Mouse (Mus musculus) intestine, embryonic 15.5 days (tissue): ENCODE measurements around the gene Sfn. TPM values are rescaled to one million over a fixed set of nuclear protein-coding genes. Genes with fewer than 3 reads are reported as not detected.

Experiments used
- ATAC-seq: fragments of 200-750 bp; cut with Nextera tagmentation; 2 replicates; pipeline ENCODE4 v1.8.0; 2017; ENCODE audit warnings: moderate TSS enrichment, moderate library complexity
- H3K27ac ChIP-seq: fragments of 300-500 bp; sonication (generic); 2 replicates; pipeline ENCODE4 v1.5.1; 2015; ENCODE audit warnings: mild to moderate bottlenecking, inconsistent platforms
- H3K27me3 ChIP-seq: fragments of 300-500 bp; sonication (generic); replicated peaks from 2 replicates; pipeline ENCODE4 v1.6.1; 2015; ENCODE audit warnings: inconsistent platforms
- H3K36me3 ChIP-seq: fragments of 300-500 bp; sonication (generic); 2 replicates; pipeline ENCODE4 v1.6.1; 2015; ENCODE audit warnings: inconsistent platforms
- H3K4me1 ChIP-seq: fragments of 300-500 bp; sonication (generic); replicated peaks from 2 replicates; pipeline ENCODE4 v1.6.1; 2015; ENCODE audit warnings: inconsistent platforms
- H3K4me2 ChIP-seq: fragments of 300-500 bp; sonication (generic); replicated peaks from 2 replicates; pipeline ENCODE4 v1.6.1; 2015; ENCODE audit warnings: mild to moderate bottlenecking, inconsistent platforms
- H3K4me3 ChIP-seq: fragments of 300-500 bp; sonication (generic); replicated peaks from 2 replicates; pipeline ENCODE4 v1.5.1; 2015; ENCODE audit warnings: inconsistent platforms
- H3K9ac ChIP-seq: fragments of 300-500 bp; sonication (generic); 2 replicates; pipeline ENCODE4 v1.6.1; 2015; ENCODE audit warnings: inconsistent platforms
- H3K9me3 ChIP-seq: fragments of 300-500 bp; sonication (generic); 2 replicates; pipeline ENCODE4 v1.6.1; 2016; ENCODE audit warnings: inconsistent platforms
- WGBS: fragments of 180-500 bp; shearing (Covaris S2); methylation state at CpG from one replicate; pipeline ENCODE4 v1.1.7; 2015; 5-methylcytosine and 5-hydroxymethylcytosine counted together
- polyA plus RNA-seq: library from polyadenylated mRNA; unstranded; fragments of >200 nt; fragmentation: Nextera tagmentation; extraction: Ambion mirVana; gene quantifications from 2 replicates; pipeline ENCODE4 v1.2.1, GENCODE M21; 2015

Sfn gene
- polyA plus RNA-seq, 1 experiment from 2014 or later = 47.4 TPM

DNA sequence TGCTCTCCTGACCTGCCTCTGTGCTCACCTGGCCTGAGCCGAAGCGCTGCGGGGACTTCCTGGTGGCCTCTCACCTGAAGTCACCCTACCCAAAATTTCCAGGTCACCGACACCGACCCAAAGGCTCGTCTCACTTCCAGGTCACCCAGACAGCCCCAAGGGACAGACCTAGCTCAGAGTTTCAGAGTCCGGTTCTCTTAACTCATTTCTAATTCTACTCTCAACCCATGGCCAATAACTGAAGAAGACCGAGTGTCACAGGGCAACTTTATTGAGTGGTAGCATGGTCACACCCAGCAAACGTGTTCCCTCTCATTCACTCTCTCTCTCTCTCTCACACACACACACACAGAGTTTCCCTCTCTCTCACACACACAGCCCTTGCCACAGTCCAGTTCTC lies 1.7 kb downstream of the Sfn start:
- Histone ChIP-seq H3K9me3 (no peaks in the 10 kb centered on the region), H3K4me3 (peak overlapping the region; percentile 49), H3K36me3 (no peaks in the 10 kb centered on the region; the same call in 1 of the 2 replicates), H3K27me3 (peaks cover 13% of the 10 kb centered on the region), H3K4me2 (peak overlapping the region; percentile 84), H3K9ac (peak overlapping the region; percentile 49), H3K27ac (peak overlapping the region; percentile 86), H3K4me1 (peaks cover 14% of the 10 kb centered on the region)
- ATAC-seq = no peak; the same call in 1 of the 2 replicates
- WGBS = 12% methylated on average over 9 of the region's 9 CpGs

DNA sequence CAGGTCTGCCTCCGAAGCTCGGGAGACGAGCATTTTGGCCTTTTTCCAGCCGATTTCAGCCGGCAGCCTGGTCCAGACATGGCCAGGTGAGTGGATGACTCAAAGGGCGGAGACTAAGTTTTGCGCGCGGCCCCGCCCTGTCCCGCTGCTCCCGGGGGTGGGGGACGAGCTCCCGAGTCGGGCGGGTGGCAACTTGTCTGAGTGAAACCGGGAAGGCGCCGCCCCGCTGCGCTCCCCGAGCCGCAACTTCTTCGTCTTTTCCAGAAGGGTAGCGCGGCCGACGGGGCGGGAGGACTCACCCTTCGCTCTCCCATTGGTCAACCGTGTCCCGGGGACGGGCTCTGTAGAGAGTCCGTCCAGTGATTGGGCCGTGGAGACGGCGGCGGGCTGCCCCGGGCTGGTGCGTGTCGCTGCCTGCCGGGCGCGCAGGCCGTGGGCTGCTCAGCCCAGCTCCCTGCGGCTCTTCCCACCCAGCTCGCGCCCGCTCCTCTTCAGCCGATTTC lies 2.3 kb downstream of the Sfn start:
- peak; percentile 91 for ATAC-seq
- H3K27ac ChIP-seq = peak overlapping the region; percentile 86
- WGBS = 0% methylated on average over 47 of the region's 50 CpGs
- no peaks in the 10 kb centered on the region; the same call in 1 of the 2 replicates for H3K36me3 ChIP-seq
- H3K4me2 ChIP-seq = peak overlapping the region; percentile 84
- H3K9ac ChIP-seq = peak overlapping the region; percentile 49
- peaks cover 13% of the 10 kb centered on the region for H3K27me3 ChIP-seq
- H3K4me3 ChIP-seq = peak overlapping the region; percentile 49
- no peaks in the 10 kb centered on the region for H3K9me3 ChIP-seq
- H3K4me1 ChIP-seq = peaks cover 11% of the 10 kb centered on the region

DNA sequence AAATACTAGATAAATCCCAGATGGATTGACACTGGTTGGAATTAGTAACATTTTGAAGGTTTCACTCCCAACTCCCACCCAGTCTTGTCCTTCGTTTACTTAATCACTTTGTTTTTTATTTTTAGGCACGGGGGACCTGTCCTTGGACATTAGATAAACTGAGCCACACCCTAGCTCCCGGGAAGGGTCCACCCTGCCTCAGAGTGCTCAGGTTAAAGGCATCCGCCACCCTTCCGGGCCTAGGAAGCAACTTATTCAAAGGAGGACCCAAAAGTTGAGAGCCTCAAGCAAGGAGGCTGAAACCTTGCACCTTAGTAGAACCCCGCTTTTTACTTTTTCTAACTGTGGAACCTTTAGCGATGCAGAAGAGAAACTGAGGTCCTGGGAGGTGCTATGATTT lies 2.9 kb downstream of the Sfn start:
- WGBS = 11% methylated on average over 7 of the region's 7 CpGs
- H3K27ac ChIP-seq = peak overlapping the region; percentile 86
- ATAC-seq = peak; percentile 26
- H3K4me2 ChIP-seq = peak overlapping the region; percentile 84
- H3K4me1 ChIP-seq = peaks cover 11% of the 10 kb centered on the region
- peaks cover 13% of the 10 kb centered on the region for H3K27me3 ChIP-seq
- no peaks in the 10 kb centered on the region for H3K9me3 ChIP-seq
- H3K4me3 ChIP-seq = peak overlapping the region; percentile 49
- no peaks in the 10 kb centered on the region; the same call in 1 of the 2 replicates for H3K36me3 ChIP-seq
- peak overlapping the region; percentile 49 for H3K9ac ChIP-seq

DNA sequence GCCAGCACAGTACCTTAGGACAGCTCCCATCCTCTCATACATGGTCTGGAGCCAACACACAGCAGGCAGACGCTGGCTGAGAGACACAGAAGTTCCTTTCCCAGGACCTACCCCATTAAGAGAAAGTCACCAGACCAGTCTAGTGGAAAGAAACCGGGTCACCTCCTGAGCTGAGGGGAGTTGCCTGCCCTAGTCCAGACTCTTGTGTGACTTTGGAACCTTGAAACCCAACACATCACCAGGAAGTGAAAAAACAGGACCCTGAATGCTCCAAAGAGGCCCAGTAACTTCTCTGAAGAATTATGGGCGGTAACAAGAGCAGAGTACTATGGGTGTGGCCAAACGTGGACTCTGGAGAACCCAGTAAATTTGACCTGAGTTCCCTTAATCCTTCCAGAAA lies 3.4 kb downstream of the Sfn start:
- Histone ChIP-seq H3K27me3 (peaks cover 13% of the 10 kb centered on the region), H3K36me3 (no peaks in the 10 kb centered on the region), H3K9ac (no peak overlapping the region), H3K4me1 (peaks cover 11% of the 10 kb centered on the region), H3K4me3 (peak overlapping the region; percentile 19), H3K4me2 (peak overlapping the region; percentile 84), H3K27ac (peak overlapping the region; percentile 86), H3K9me3 (no peaks in the 10 kb centered on the region)
- WGBS = 36% methylated on average over 4 of the region's 4 CpGs
- peak; percentile 71 for ATAC-seq

DNA sequence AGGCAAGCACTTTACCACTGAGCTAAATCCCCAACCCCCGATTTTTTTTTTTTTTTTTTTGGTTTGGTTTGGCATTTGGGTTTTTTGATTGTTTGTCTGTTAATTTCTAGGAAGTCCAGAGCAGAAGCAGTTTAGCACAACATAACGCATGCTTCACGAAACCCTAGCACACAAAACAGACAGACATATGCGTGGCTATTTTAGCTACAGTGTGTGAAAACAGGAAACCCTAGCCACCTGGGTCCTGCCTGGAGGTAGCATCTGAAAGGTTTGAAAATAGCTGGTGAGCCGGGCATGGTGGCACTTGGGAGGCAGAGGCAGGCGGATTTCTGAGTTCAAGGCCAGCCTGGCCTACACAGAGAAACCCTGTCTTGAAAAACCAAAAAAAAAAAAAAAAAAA lies 5.9 kb downstream of the Sfn start:
- no peak overlapping the region for H3K9ac ChIP-seq
- no peak overlapping the region for H3K27ac ChIP-seq
- H3K27me3 ChIP-seq = peaks cover 5% of the 10 kb centered on the region
- 79% methylated on average over 6 of the region's 6 CpGs for WGBS
- no peak overlapping the region for H3K4me2 ChIP-seq
- no peak for ATAC-seq
- no peaks in the 10 kb centered on the region for H3K9me3 ChIP-seq
- H3K4me3 ChIP-seq = no peak overlapping the region
- H3K4me1 ChIP-seq = peaks cover 11% of the 10 kb centered on the region
- H3K36me3 ChIP-seq = peaks cover 5% of the 10 kb centered on the region

DNA sequence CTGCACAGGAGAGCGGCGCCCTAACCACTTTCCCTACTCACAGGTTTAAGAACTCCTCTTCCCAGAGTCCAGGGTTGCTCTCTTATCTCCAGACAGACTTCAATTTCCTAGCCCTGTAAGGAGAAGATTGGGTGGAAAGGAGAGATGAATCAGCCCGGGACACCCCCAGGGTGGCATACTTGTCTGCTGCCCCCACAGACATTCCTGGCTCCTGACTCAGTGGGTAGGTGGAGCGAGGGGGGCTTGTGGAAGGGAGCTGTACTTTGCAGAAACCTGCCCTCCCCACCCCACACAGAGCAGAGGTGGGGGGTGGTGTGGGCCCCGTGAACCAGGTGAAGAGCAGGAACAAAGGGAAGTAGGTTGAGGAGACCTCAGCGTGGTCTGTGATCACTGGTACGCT lies 6.4 kb downstream of the Sfn start:
- WGBS = 67% methylated on average over 7 of the region's 7 CpGs
- no peak overlapping the region for H3K9ac ChIP-seq
- H3K36me3 ChIP-seq = peaks cover 5% of the 10 kb centered on the region
- no peak overlapping the region for H3K4me3 ChIP-seq
- H3K4me1 ChIP-seq = peaks cover 11% of the 10 kb centered on the region
- no peak for ATAC-seq
- H3K9me3 ChIP-seq = no peaks in the 10 kb centered on the region
- no peak overlapping the region for H3K27ac ChIP-seq
- no peak overlapping the region for H3K4me2 ChIP-seq
- H3K27me3 ChIP-seq = peaks cover 5% of the 10 kb centered on the region

DNA sequence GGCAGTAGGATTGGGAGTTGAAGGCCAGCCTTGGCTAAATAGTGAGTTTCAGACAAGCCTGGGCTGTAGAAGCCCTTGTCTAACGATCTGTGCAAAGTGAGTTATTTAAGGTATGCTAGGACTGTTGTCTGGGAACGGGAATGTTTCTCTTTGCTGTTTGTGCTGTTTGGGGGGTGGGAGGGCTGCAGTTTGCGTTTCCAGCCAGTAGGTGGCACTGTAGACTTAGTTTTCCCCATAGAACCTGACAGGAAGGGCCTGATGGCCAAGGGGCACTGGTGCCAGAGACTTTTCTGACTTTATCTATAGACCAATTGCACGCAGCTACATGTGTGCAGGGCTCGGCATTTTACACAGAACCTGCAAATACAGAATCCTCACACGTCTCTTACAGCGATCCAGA lies 9.4 kb downstream of the Sfn start:
- Histone ChIP-seq H3K9ac (no peak overlapping the region), H3K4me3 (no peak overlapping the region), H3K27me3 (no peaks in the 10 kb centered on the region), H3K36me3 (peaks cover 29% of the 10 kb centered on the region), H3K9me3 (no peaks in the 10 kb centered on the region), H3K4me2 (no peak overlapping the region), H3K4me1 (no peaks in the 10 kb centered on the region), H3K27ac (no peak overlapping the region)
- 26% methylated on average over 7 of the region's 7 CpGs for WGBS
- peak; percentile 59 for ATAC-seq

DNA sequence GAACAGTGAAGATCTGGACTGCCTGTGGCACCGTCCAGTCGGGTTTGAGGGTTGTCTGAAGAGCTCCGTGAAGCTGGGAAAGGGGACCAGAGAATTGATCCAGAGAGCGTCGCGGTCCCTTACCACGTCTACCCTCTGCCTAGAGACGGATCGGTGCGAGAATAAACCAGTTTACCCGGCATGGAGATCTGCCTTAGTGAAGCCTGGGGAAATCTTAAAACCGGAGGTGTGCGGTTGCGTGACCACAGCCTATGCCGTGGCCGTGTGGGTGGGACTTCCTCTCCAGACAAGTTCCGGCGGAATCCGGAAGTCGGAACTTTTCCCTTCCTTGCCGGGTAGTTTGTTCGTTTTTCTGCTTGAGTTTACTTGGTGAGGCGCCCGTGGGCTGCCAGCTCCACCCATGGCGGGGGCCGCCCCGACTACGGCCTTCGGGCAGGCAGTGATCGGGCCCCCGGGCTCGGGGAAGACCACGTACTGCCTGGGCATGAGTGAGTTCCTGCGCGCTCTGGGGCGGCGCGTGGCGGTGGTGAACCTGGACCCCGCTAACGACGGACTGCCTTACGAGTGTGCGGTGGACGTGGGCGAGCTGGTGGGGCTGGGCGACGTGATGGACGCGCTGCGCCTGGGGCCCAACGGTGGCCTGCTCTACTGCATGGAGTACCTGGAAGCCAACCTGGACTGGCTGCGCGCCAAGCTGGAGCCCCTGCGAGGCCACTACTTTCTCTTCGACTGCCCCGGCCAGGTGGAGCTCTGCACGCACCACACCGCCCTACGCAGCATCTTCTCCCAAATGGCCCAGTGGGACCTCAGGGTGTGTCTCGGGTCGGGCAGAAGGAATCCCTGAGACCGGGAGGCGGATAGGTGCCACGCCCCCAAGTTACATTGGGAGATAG lies 17.7 kb downstream of the Sfn start, which contains the start of gene Gpn2:
Gene Gpn2, plus strand, starts transcription at position 304 of the 893 bp plus-strand sequence.
- ATAC-seq = peak; percentile 95
- WGBS = 3% methylated on average over 65 of the region's 65 CpGs
- Histone ChIP-seq H3K4me1 (peaks cover 17% of the 10 kb centered on the region), H3K4me2 (peak within 1 kb of the TSS; percentile 98), H3K9ac (peak within 1 kb of the TSS; percentile 76), H3K4me3 (peak within 1 kb of the TSS; percentile 78), H3K27me3 (no peaks in the 10 kb centered on the region), H3K27ac (peak within 1 kb of the TSS; percentile 75), H3K36me3 (peaks cover 33% of the 10 kb centered on the region), H3K9me3 (no peaks in the 10 kb centered on the region)

DNA sequence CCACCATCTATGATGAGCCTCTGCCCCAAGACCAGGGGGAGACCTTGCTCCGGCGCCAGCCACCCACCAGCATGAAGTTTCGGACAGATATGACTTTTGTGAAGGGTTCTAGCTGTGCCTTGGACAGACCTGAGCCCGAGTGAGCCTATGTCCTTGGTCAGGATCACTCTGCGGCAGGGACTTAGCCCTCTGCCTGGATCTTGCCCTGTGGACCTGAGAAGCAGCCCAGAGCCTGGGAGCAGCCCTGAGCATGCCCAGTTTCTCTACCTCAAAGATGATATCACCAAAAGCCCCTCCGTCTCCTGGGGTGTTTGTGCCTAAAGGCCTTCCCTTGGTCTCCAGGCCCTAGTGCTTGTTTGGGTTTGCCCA lies 18.3 kb downstream of the Sfn start:
- peak overlapping the region; percentile 98 for H3K4me2 ChIP-seq
- peak overlapping the region; percentile 76 for H3K9ac ChIP-seq
- peak; percentile 61 for ATAC-seq
- no peaks in the 10 kb centered on the region for H3K27me3 ChIP-seq
- H3K9me3 ChIP-seq = no peaks in the 10 kb centered on the region
- peak overlapping the region; percentile 78 for H3K4me3 ChIP-seq
- peak overlapping the region; percentile 75 for H3K27ac ChIP-seq
- peaks cover 32% of the 10 kb centered on the region for H3K36me3 ChIP-seq
- WGBS = 61% methylated on average over 6 of the region's 6 CpGs
- peaks cover 17% of the 10 kb centered on the region for H3K4me1 ChIP-seq

DNA sequence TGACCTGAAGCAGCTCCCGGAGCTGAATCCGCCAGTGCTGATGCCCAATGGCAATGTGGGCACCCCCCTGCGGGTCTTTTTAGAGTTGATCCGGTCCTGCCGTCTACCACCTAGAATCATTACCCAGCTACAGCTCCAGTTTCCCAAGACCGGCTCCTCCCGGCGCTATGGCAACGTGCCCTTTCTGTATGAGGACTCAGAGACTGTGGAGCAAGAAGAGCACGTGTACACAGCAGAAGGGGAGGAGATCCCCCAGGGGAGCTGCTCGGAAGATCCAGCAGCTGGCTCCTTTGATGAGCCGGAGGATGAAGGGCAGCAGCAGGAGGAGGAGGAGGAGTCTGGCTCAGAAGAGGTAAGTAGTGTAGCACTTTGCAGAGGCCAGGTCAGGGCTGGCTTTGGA lies 24.0 kb downstream of the Sfn start:
- peaks cover 18% of the 10 kb centered on the region; the same call in 1 of the 2 replicates for H3K36me3 ChIP-seq
- 77% methylated on average over 12 of the region's 12 CpGs for WGBS

DNA sequence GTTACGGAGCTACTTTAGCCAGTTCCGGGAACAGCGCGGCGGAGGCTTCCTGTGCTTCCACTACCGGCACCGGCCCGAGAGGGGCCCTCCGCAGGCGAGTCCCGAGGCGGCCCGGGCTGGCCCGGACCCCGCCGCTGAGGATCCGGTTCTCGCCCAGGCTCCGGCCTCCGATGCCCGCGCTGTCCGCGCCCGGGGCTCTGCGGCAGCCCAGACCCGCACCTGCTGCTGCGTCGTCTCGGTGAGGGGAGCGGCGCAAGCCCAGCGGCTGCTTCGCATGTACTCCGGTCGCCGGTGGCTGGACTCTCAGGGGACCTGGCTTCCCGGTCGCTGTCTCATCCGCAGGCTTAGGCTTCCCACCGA lies 27.1 kb downstream of the Sfn start:
- Histone ChIP-seq H3K36me3 (peaks cover 12% of the 10 kb centered on the region; the same call in 1 of the 2 replicates), H3K27me3 (no peaks in the 10 kb centered on the region), H3K9me3 (no peaks in the 10 kb centered on the region), H3K4me3 (peak overlapping the region; percentile 99), H3K27ac (peak overlapping the region; percentile 87), H3K4me2 (peak overlapping the region; percentile 89), H3K4me1 (peaks cover 8% of the 10 kb centered on the region; the same call in 1 of the 2 replicates), H3K9ac (peak overlapping the region; percentile 94)
- peak; percentile 57 for ATAC-seq
- WGBS = under 1% methylated on average over 41 of the region's 41 CpGs

More for the DNA sequence above, 24.0 kb downstream of the Sfn start:
- no peaks in the 10 kb centered on the region for H3K27me3 ChIP-seq
- no peak overlapping the region for H3K4me3 ChIP-seq
- no peak overlapping the region for H3K4me2 ChIP-seq
- H3K27ac ChIP-seq = no peak overlapping the region
- H3K9me3 ChIP-seq = no peaks in the 10 kb centered on the region
- H3K9ac ChIP-seq = peak overlapping the region; percentile 10; the same call in 1 of the 2 replicates
- peaks cover 6% of the 10 kb centered on the region; the same call in 1 of the 2 replicates for H3K4me1 ChIP-seq
- ATAC-seq = no peak

DNA sequence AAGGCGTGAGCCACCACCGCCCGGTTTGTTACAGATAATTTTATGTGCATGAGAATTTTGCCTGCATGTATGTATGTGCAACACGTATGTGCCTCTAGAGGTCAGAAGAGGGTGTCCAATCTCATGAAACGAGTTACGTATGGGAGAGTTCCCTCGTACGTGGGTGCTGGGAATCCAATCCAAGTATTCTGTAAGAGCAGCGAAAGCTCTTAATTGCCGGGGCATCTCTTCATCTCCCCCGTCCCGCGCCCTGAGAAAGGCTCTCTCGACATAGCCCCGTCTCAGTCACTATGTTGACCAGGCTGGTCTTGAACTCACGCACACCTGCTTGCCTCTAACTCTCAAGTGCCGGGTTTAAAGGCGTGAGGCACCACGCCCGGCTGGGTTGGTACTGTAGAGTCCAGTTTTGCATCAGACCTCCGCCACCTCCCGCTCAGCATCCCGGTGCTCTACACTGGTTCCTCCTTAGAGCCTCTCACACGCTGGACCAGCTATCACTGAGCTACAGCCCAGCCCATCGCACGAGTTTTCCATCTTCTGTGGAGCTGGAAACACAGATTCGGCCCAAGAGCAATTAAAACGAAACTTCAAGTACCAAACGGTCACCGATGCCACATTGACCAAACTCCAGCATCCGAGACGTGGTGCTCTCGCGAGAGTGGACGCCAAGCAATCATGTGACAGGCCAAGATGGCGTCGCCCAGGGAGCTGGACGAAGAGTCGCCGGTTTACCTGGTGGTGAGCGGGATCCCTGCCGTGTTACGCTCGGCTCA lies 27.7 kb downstream of the Sfn start, which contains the start of gene Gpatch3:
Gene Gpatch3, plus strand, starts transcription at position 676 of the 773 bp plus-strand sequence.
- peak within 1 kb of the TSS; percentile 94 for H3K9ac ChIP-seq
- WGBS = 5% methylated on average over 44 of the region's 44 CpGs
- peak; percentile 92 for ATAC-seq
- H3K9me3 ChIP-seq = no peaks in the 10 kb centered on the region
- H3K4me3 ChIP-seq = peak within 1 kb of the TSS; percentile 99
- peaks cover 10% of the 10 kb centered on the region; the same call in 1 of the 2 replicates for H3K4me1 ChIP-seq
- H3K36me3 ChIP-seq = peaks cover 12% of the 10 kb centered on the region; the same call in 1 of the 2 replicates
- peak within 1 kb of the TSS; percentile 87 for H3K27ac ChIP-seq
- peak within 1 kb of the TSS; percentile 89 for H3K4me2 ChIP-seq
- H3K27me3 ChIP-seq = no peaks in the 10 kb centered on the region
